Mouse (Mus musculus): ENCODE measurements around the gene Me1. TPM values are rescaled to one million over a fixed set of nuclear protein-coding genes. Genes with fewer than 3 reads are reported as not detected.

The Me1 gene
- polyA plus RNA-seq, 1 experiment from 2014 or later = 4.4 TPM

DNA sequence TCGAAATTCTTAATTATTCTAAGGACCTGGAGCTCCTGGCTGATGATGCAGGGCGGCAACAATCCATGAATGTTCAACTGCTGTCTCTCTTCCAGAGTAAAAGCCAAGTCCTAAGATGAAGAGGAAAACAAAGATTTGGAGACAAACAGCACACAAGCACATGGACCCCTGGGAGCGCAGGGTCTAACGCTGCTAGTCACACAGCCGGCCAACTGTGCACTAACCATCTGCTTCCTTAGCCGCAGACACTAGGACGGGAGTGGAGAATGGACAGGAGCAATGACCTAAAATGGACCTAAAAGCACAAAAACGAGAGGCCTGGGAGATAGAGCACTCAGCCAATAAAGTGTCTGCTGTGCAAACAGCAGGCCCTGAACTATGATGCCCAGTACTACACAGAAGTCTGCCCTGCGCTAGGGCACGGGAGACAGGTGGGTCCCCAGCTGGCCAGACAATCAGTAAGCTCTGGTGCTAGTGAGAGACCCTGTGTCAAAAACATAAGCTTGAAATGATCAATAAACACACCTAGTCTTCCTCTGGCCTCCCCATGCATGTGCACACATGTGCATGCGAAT lies 15.8 kb downstream of the Me1 start:
- Histone ChIP-seq H3K27ac (ENCODE audit: low read length) (no peak overlapping the region; the same call in 1 of the 2 replicates), H3K27me3 (ENCODE audit: control insufficient read depth, insufficient read depth, low read depth, low read length) (no peaks in the 10 kb centered on the region), H3K4me2 (ENCODE audit: low read depth, low read length) (no peak overlapping the region), H3K9me3 (replicated peaks; ENCODE audit: control insufficient read depth, low read length) (no peaks in the 10 kb centered on the region), H3K4me1 (ENCODE audit: control insufficient read depth, low read depth, low read length) (no peaks in the 10 kb centered on the region), H3K4me3 (ENCODE audit: low read depth, low read length) (no peak overlapping the region), H3K9ac (ENCODE audit: low read depth, low read length) (no peak overlapping the region), H3K36me3 (ENCODE audit: control insufficient read depth, insufficient read depth) (no peaks in the 10 kb centered on the region)
- WGBS (ENCODE audit: insufficient replicate concordance) = 74% methylated on average over 11 of the region's 11 CpGs
- no peak for ATAC-seq (ENCODE audit: low read depth)

DNA sequence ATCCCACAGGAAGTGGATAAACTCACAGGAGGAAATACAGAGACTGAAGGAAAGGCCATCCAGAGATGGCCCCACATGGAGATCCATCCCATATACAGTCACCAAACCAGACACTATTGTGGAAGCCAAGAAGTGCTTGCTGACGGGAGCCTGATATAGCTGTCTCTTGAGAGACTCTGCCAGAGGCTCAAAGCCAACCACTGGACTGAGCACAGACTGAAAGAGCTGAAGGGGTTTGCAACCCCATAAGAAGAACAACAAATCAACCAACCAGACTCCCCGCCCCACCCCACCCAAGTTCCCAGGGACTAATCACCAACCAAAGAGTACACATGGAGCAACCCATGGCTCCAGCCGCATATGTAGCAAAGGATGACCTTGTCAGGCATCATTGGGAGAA lies 19.5 kb downstream of the Me1 start:
- Histone ChIP-seq H3K36me3 (ENCODE audit: control insufficient read depth, insufficient read depth) (no peaks in the 10 kb centered on the region), H3K9ac (ENCODE audit: low read depth, low read length) (no peak overlapping the region), H3K4me3 (ENCODE audit: low read depth, low read length) (no peak overlapping the region), H3K27me3 (ENCODE audit: control insufficient read depth, insufficient read depth, low read depth, low read length) (no peaks in the 10 kb centered on the region), H3K4me2 (ENCODE audit: low read depth, low read length) (no peak overlapping the region), H3K27ac (ENCODE audit: low read length) (no peak overlapping the region), H3K9me3 (replicated peaks; ENCODE audit: control insufficient read depth, low read length) (no peaks in the 10 kb centered on the region), H3K4me1 (ENCODE audit: control insufficient read depth, low read depth, low read length) (no peaks in the 10 kb centered on the region)
- WGBS (ENCODE audit: insufficient replicate concordance) = 73% methylated on average over 3 of the region's 3 CpGs
- no peak for ATAC-seq (ENCODE audit: low read depth)

- no peak overlapping the region for H3K4me3 ChIP-seq (ENCODE audit: low read depth, low read length)
- no peak for ATAC-seq (ENCODE audit: low read depth)
- no peak overlapping the region for H3K27ac ChIP-seq (ENCODE audit: low read length)
- WGBS (ENCODE audit: insufficient replicate concordance) = 67% methylated on average over 2 of the region's 2 CpGs
- H3K27me3 ChIP-seq (ENCODE audit: control insufficient read depth, insufficient read depth, low read depth, low read length) = no peaks in the 10 kb centered on the region
- H3K36me3 ChIP-seq (ENCODE audit: control insufficient read depth, insufficient read depth) = no peaks in the 10 kb centered on the region
- no peak overlapping the region for H3K4me2 ChIP-seq (ENCODE audit: low read depth, low read length)
- H3K9ac ChIP-seq (ENCODE audit: low read depth, low read length) = no peak overlapping the region
- H3K4me1 ChIP-seq (ENCODE audit: control insufficient read depth, low read depth, low read length) = no peaks in the 10 kb centered on the region
- H3K9me3 ChIP-seq (replicated peaks; ENCODE audit: control insufficient read depth, low read length) = no peaks in the 10 kb centered on the region
These were observed 20.3 kb downstream of the Me1 start for GRCm38 (mm10) chr9:86675426-86675825.

DNA sequence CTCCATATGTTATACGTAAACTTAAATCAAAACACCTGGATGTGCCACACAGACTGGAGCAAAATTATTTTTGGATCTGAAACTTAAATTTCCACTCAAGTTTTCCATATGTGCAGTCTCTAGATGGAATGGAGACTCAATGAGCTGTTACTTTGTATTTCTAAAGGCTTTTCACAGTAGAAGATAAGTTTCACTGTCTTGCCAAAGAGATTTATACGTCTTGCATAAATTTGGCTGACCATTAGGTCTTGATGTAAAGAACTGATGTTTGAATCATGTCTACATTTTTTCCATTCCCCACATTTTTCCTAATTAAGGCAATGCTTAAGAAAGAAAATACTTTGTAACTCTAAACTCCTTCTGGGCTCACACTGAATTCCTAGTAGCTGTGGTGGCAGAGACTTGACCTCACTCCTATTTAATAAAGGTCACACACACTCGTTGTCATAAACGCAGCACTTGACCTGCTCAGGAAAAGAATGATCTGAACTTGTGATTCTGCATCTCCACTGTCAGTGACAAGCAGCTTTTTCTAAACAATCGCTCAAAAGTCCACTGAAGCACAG lies 22.8 kb downstream of the Me1 start:
- H3K27ac ChIP-seq (ENCODE audit: low read length) = no peak overlapping the region
- no peak overlapping the region for H3K4me2 ChIP-seq (ENCODE audit: low read depth, low read length)
- ATAC-seq (ENCODE audit: low read depth) = no peak
- no peaks in the 10 kb centered on the region for H3K4me1 ChIP-seq (ENCODE audit: control insufficient read depth, low read depth, low read length)
- H3K27me3 ChIP-seq (ENCODE audit: control insufficient read depth, insufficient read depth, low read depth, low read length) = no peaks in the 10 kb centered on the region
- no peak overlapping the region for H3K9ac ChIP-seq (ENCODE audit: low read depth, low read length)
- WGBS (ENCODE audit: insufficient replicate concordance) = 59% methylated on average over 5 of the region's 5 CpGs
- H3K9me3 ChIP-seq (replicated peaks; ENCODE audit: control insufficient read depth, low read length) = no peaks in the 10 kb centered on the region
- no peak overlapping the region for H3K4me3 ChIP-seq (ENCODE audit: low read depth, low read length)
- H3K36me3 ChIP-seq (ENCODE audit: control insufficient read depth, insufficient read depth) = no peaks in the 10 kb centered on the region

- Histone ChIP-seq H3K4me3 (ENCODE audit: low read depth, low read length) (no peak overlapping the region), H3K4me1 (ENCODE audit: control insufficient read depth, low read depth, low read length) (no peaks in the 10 kb centered on the region), H3K27ac (ENCODE audit: low read length) (no peak overlapping the region), H3K27me3 (ENCODE audit: control insufficient read depth, insufficient read depth, low read depth, low read length) (no peaks in the 10 kb centered on the region), H3K36me3 (ENCODE audit: control insufficient read depth, insufficient read depth) (no peaks in the 10 kb centered on the region), H3K9me3 (replicated peaks; ENCODE audit: control insufficient read depth, low read length) (no peaks in the 10 kb centered on the region), H3K4me2 (ENCODE audit: low read depth, low read length) (no peak overlapping the region), H3K9ac (ENCODE audit: low read depth, low read length) (no peak overlapping the region)
- ATAC-seq (ENCODE audit: low read depth) = no peak
- WGBS (ENCODE audit: insufficient replicate concordance) = 59% methylated on average over 8 of the region's 8 CpGs
These were observed 27.0 kb downstream of the Me1 start for GRCm38 (mm10) chr9:86668590-86669252.

- Histone ChIP-seq H3K4me1 (ENCODE audit: control insufficient read depth, low read depth, low read length) (no peaks in the 10 kb centered on the region), H3K27me3 (ENCODE audit: control insufficient read depth, insufficient read depth, low read depth, low read length) (no peaks in the 10 kb centered on the region), H3K4me3 (ENCODE audit: low read depth, low read length) (no peak overlapping the region), H3K9ac (ENCODE audit: low read depth, low read length) (no peak overlapping the region), H3K36me3 (ENCODE audit: control insufficient read depth, insufficient read depth) (no peaks in the 10 kb centered on the region), H3K27ac (ENCODE audit: low read length) (no peak overlapping the region), H3K9me3 (replicated peaks; ENCODE audit: control insufficient read depth, low read length) (no peaks in the 10 kb centered on the region), H3K4me2 (ENCODE audit: low read depth, low read length) (no peak overlapping the region)
- ATAC-seq (ENCODE audit: low read depth) = no peak
- WGBS (ENCODE audit: insufficient replicate concordance) = 51% methylated on average over 7 of the region's 7 CpGs
These were observed 28.5 kb downstream of the Me1 start for GRCm38 (mm10) chr9:86667138-86667750.

- Histone ChIP-seq H3K4me2 (ENCODE audit: low read depth, low read length) (no peak overlapping the region), H3K36me3 (ENCODE audit: control insufficient read depth, insufficient read depth) (no peaks in the 10 kb centered on the region), H3K27ac (ENCODE audit: low read length) (no peak overlapping the region), H3K4me1 (ENCODE audit: control insufficient read depth, low read depth, low read length) (no peaks in the 10 kb centered on the region), H3K27me3 (ENCODE audit: control insufficient read depth, insufficient read depth, low read depth, low read length) (no peaks in the 10 kb centered on the region), H3K4me3 (ENCODE audit: low read depth, low read length) (no peak overlapping the region), H3K9ac (ENCODE audit: low read depth, low read length) (no peak overlapping the region), H3K9me3 (replicated peaks; ENCODE audit: control insufficient read depth, low read length) (no peaks in the 10 kb centered on the region)
- ATAC-seq (ENCODE audit: low read depth) = no peak
- 76% methylated on average over 6 of the region's 6 CpGs for WGBS (ENCODE audit: insufficient replicate concordance)
These were observed 34.1 kb downstream of the Me1 start for GRCm38 (mm10) chr9:86661679-86662078.

DNA sequence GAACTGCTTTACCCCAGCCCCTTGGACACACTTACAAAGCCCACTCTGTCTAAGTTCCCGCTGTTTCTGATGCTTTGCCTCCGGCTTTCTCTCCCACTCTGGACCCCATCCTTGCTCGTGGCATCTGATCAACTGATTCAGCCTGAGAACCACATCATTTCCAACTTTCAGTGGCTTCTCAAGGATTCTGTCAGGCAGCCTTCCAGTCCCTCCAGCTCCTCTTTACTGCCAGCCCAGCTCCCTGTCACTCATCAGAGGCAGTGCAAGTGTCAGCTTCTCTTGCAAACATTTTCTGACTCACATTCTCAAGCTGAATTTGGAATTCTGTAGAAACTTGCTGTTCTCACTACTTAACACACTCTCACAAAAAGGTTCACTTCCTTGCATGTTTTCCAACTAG lies 34.5 kb downstream of the Me1 start:
- no peak for ATAC-seq (ENCODE audit: low read depth)
- H3K4me1 ChIP-seq (ENCODE audit: control insufficient read depth, low read depth, low read length) = no peaks in the 10 kb centered on the region
- no peak overlapping the region for H3K4me3 ChIP-seq (ENCODE audit: low read depth, low read length)
- H3K9me3 ChIP-seq (replicated peaks; ENCODE audit: control insufficient read depth, low read length) = no peaks in the 10 kb centered on the region
- H3K9ac ChIP-seq (ENCODE audit: low read depth, low read length) = no peak overlapping the region
- whole genome bisulfite sequencing (ENCODE audit: insufficient replicate concordance) = 68% methylated on average over 3 of the region's 3 CpGs
- H3K27me3 ChIP-seq (ENCODE audit: control insufficient read depth, insufficient read depth, low read depth, low read length) = no peaks in the 10 kb centered on the region
- no peaks in the 10 kb centered on the region for H3K36me3 ChIP-seq (ENCODE audit: control insufficient read depth, insufficient read depth)
- H3K27ac ChIP-seq (ENCODE audit: low read length) = no peak overlapping the region
- no peak overlapping the region for H3K4me2 ChIP-seq (ENCODE audit: low read depth, low read length)

- no peaks in the 10 kb centered on the region for H3K27me3 ChIP-seq (ENCODE audit: control insufficient read depth, insufficient read depth, low read depth, low read length)
- no peak for ATAC-seq (ENCODE audit: low read depth)
- no peak overlapping the region for H3K9ac ChIP-seq (ENCODE audit: low read depth, low read length)
- no peaks in the 10 kb centered on the region for H3K36me3 ChIP-seq (ENCODE audit: control insufficient read depth, insufficient read depth)
- no peak overlapping the region for H3K27ac ChIP-seq (ENCODE audit: low read length)
- 69% methylated on average over 2 of the region's 2 CpGs for WGBS (ENCODE audit: insufficient replicate concordance)
- no peak overlapping the region for H3K4me2 ChIP-seq (ENCODE audit: low read depth, low read length)
- H3K4me3 ChIP-seq (ENCODE audit: low read depth, low read length) = no peak overlapping the region
- no peaks in the 10 kb centered on the region for H3K9me3 ChIP-seq (replicated peaks; ENCODE audit: control insufficient read depth, low read length)
- H3K4me1 ChIP-seq (ENCODE audit: control insufficient read depth, low read depth, low read length) = no peaks in the 10 kb centered on the region
These were observed 35.4 kb downstream of the Me1 start for GRCm38 (mm10) chr9:86660327-86660726.

Measured in liver, embryonic 16.5 days (tissue).